Comparison of ENCODE assay signal across 9 mouse cellular contexts in genomic region chr6:85513531-85513910, GRCm38 (mm10). TPM values are rescaled to one million over a fixed set of nuclear protein-coding genes. Genes with fewer than 3 reads are reported as not detected.
DNase-seq lines count a peak whose midpoint lies in the region; ATAC-seq and TF ChIP-seq lines count a peak whose summit lies in the region.
"Had no signal": no experiment of that assay in that cellular context is flagged by ENCODE, and none has a peak within 500 bp of the region (broad histone marks: within the 10 kb centered on the region; RNA-seq: fewer than 3 reads in every experiment).

TSS of gene Egr4 (minus strand) at chr6:85513589.

- H3K4me3 ChIP-seq in heart, embryonic 12.5 days: peak within 1 kb of the TSS; percentile 51
- peak within 1 kb of the TSS; percentile 43 for H3K4me3 ChIP-seq in bone marrow macrophage, adult 2 months (ENCODE audit: insufficient read depth, low read length)
- peak within 1 kb of the TSS; percentile 38 for H3K4me3 ChIP-seq in embryonic fibroblast, embryonic 13.5 days (ENCODE audit: insufficient read depth, low read length)
- H3K4me3 ChIP-seq in limb, embryonic 13.5 days: peak within 1 kb of the TSS; percentile 48

- H3K27me3 ChIP-seq in heart, embryonic 12.5 days (replicated peaks): peaks cover 86% of the 10 kb centered on the region
- H3K27me3 ChIP-seq in limb, embryonic 13.5 days: peaks cover 100% of the 10 kb centered on the region

- no peak for TF ChIP-seq POLR2A in bone marrow macrophage, adult 2 months (IDR thresholded peaks at IDR 0.05; ENCODE audit: borderline replicate concordance, low read depth, low read length)
- TF ChIP-seq POLR2A in embryonic fibroblast, embryonic 13.5 days (IDR thresholded peaks at IDR 0.05; ENCODE audit: low read depth, low read length): no peak

- DNase-seq in heart, adult 11 months: no peak
- peak; percentile 80 for DNase-seq in induced T-regulatory cell, adult 2 months (ENCODE audit: low read depth)
- DNase-seq in natural killer cell, adult 2 months (ENCODE audit: low spot score in 2 of 2): peak; percentile 27 to 30
- peak; percentile 17 to 27 for DNase-seq in thymus, postnatal 10 days (ENCODE audit: low spot score in 2 of 2)

- H3K36me3 ChIP-seq in heart, embryonic 12.5 days: no peaks in the 10 kb centered on the region
- H3K36me3 ChIP-seq in limb, embryonic 13.5 days: no peaks in the 10 kb centered on the region

- no peak for TF ChIP-seq CTCF in bone marrow macrophage, adult 2 months (IDR thresholded peaks at IDR 0.05; ENCODE audit: low read depth, low read length)
- no peak for TF ChIP-seq CTCF in embryonic fibroblast, embryonic 13.5 days (IDR thresholded peaks at IDR 0.05; ENCODE audit: borderline replicate concordance, insufficient read depth, low read length)

- no peaks in the 10 kb centered on the region for H3K9me3 ChIP-seq in heart, embryonic 12.5 days (replicated peaks)
- H3K9me3 ChIP-seq in limb, embryonic 13.5 days: peaks cover 3% of the 10 kb centered on the region

- peak within 1 kb of the TSS; percentile 83 for H3K4me2 ChIP-seq in heart, embryonic 12.5 days
- peak within 1 kb of the TSS; percentile 81 for H3K4me2 ChIP-seq in limb, embryonic 13.5 days (replicated peaks)

- no peak for ATAC-seq in heart, embryonic 12.5 days (ENCODE audit: insufficient number of reproducible peaks, low FRiP score)
- ATAC-seq in limb, embryonic 13.5 days (ENCODE audit: low FRiP score, low read depth): peak; percentile 40; the same call in 1 of the 2 replicates

- WGBS in heart, embryonic 12.5 days: under 1% methylated on average over 38 of the region's 38 CpGs
- under 1% methylated on average over 38 of the region's 38 CpGs for WGBS in limb, embryonic 13.5 days

- peaks cover 21% of the 10 kb centered on the region for H3K4me1 ChIP-seq in heart, embryonic 12.5 days (replicated peaks)
- H3K4me1 ChIP-seq in bone marrow macrophage, adult 2 months (ENCODE audit: control insufficient read depth, insufficient read depth, low read length): no peaks in the 10 kb centered on the region
- H3K4me1 ChIP-seq in embryonic fibroblast, embryonic 13.5 days (ENCODE audit: control insufficient read depth, insufficient read depth, low read length): no peaks in the 10 kb centered on the region
- H3K4me1 ChIP-seq in limb, embryonic 13.5 days: peaks cover 29% of the 10 kb centered on the region

- H3K9ac ChIP-seq in heart, embryonic 12.5 days: no peak within 1 kb of the TSS
- H3K9ac ChIP-seq in limb, embryonic 13.5 days: no peak within 1 kb of the TSS

- no peak within 1 kb of the TSS for H3K27ac ChIP-seq in heart, embryonic 12.5 days (ENCODE audit: poor library complexity, severe bottlenecking)
- no peak within 1 kb of the TSS for H3K27ac ChIP-seq in bone marrow macrophage, adult 2 months (ENCODE audit: insufficient read depth, low read depth, low read length)
- H3K27ac ChIP-seq in embryonic fibroblast, embryonic 13.5 days (ENCODE audit: insufficient read depth, low read length): no peak within 1 kb of the TSS
- no peak within 1 kb of the TSS for H3K27ac ChIP-seq in limb, embryonic 13.5 days
- H3K27ac ChIP-seq: macrophage had no signal

RNA-seq across cellular contexts. Expression of gene Egr4, which starts in this region (rescaled TPM):
- polyA plus RNA-seq in heart, embryonic 12.5 days (2016; fragmentation: Nextera tagmentation; extraction: Ambion mirVana): 0.12 TPM in 1 of 2 replicates, not detected in the other
- polyA plus RNA-seq in bone marrow macrophage, adult 2 months (2012; ENCODE audit: insufficient read depth, insufficient read length, missing spikeins): not detected in 2 replicates
- 0.25 TPM in 1 of 2 replicates, not detected in the other for polyA plus RNA-seq in embryonic fibroblast, embryonic 13.5 days (2011; ENCODE audit: insufficient read length, low read depth, missing spikeins)
- polyA plus RNA-seq in limb, embryonic 13.5 days (2015; fragmentation: Nextera tagmentation; extraction: Ambion mirVana): not detected in 2 replicates
- polyA plus RNA-seq: macrophage had no signal

Comparison
In these comparisons a context has a peak if more than half of its experiments do, and no peak if none do; other contexts are left out.
1. Peak in ATAC-seq, H3K4me3 ChIP-seq and H3K4me2 ChIP-seq in limb, embryonic 13.5 days; RNA of the gene not detected or under 1 TPM.